Mouse (Mus musculus): ENCODE results near the gene Igsf9. TPM values are rescaled to one million over a fixed set of nuclear protein-coding genes. Genes with fewer than 3 reads are reported as not detected.

Gene Igsf9
- polyA plus RNA-seq, 1 experiment: 4.1 TPM

DNA sequence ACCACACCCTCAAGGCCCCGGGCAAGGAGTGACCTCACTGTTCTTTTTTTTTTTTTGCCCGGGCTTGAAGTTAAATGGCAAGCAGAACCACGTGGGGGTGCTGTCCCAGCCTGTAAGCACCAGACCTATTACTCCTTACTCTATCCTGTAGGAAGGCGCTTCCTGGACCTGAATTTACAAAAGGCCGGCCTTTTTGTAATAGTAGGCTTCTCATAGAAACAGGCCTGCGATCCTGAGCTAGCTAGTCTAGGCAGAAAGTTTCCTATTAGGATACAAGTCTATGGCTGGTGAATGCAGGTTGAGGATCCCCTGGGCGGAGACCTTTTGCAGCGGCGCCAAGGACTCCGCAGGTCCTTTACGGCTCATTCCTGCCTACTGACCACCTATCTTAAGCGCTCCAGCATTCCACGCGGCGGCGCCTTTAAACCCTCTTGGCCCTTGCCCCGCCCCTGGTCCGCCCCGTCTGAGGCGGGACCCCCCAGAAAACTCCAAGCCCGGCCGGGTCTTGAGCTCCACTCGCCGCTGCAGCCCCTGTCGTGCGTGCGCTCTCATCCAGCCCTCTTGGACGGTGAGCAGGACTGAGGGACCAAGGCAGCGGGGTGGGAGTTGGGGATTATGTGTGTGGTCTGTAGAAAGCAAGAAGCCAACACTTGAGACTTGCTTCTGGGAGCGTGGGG lies 18.3 kb downstream of the Igsf9 start, which contains the start of gene Tagln2:
Tagln2 (plus strand) TSS at position 283 of the 677 bp plus-strand sequence.
- H3K79me3 ChIP-seq (ENCODE audit: low read depth): peaks cover 42% of the 10 kb centered on the region

DNA sequence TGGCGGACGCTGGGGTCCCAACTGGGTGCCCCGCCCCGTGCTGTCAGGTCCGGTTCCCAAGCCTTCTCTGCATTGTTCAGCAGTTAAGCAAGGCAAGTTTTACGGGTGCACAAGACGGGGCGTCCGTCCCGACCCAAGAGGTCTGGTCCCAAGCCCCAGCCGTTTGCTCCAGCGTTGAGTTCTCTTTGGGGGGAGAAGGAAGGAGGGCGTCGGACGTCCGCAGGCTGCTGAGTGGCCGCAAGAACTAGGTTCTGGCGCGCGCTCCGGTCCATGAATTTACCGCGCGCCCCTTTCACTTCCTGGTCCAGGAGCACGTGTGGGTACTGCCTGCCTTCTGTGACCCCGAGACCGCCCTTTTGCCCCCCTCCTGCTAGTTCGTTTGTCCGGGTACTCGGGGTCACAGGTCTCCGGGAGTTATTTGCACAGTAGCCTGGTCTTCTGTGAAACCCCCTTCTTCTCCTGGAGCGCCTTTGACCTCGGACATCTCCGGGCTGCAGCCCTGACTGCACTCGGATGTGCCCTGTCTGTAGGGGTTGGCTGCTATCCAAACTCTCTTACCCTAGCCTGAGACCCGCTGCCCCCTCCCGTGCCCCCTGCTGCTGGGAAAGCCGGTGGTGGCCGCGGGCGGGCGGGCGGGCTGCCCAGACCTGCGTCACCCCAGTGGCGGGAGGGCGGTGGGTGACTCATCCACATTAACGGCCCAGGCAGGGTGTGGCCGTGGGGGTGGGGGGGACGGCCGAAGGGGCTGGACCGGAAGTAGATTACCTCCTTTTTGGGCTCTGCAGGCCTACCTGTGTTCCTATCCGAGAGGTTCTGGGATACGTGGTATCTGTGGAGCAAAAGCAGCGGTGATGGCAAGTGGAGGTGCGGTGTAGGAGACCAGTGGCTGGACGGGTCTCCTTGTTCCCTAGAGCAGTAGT lies 19.1 kb downstream of the Igsf9 start:
- H3K36me3 ChIP-seq (ENCODE audit: control insufficient read depth, insufficient read depth): peaks cover 17% of the 10 kb centered on the region
- peak overlapping the region; percentile 94 for H3K4me3 ChIP-seq (ENCODE audit: insufficient read depth, poor library complexity, severe bottlenecking)
- no peaks in the 10 kb centered on the region for H3K27me3 ChIP-seq (ENCODE audit: control insufficient read depth, insufficient read depth, insufficient read length)
- peak overlapping the region; percentile 77 for H3ac ChIP-seq (ENCODE audit: control insufficient read depth, insufficient read length, low read depth)
- TF ChIP-seq MYOG (IDR thresholded peaks at IDR 0.05; ENCODE audit: control insufficient read depth, extremely low read depth, insufficient read length) (no peak), MYOD1 (IDR thresholded peaks at IDR 0.05; ENCODE audit: control insufficient read depth, insufficient read length, low read depth) (no peak), MAX (IDR thresholded peaks at IDR 0.05) (no peak), CEBPB (IDR thresholded peaks at IDR 0.05; ENCODE audit: low read depth) (no peak), FOSL1 (IDR thresholded peaks at IDR 0.05; ENCODE audit: insufficient read depth, low read length, poor library complexity, severe bottlenecking) (no peak), CTCF (IDR thresholded peaks at IDR 0.05; ENCODE audit: control insufficient read depth, insufficient read depth, insufficient read length) (no peak), USF1 (IDR thresholded peaks at IDR 0.05; ENCODE audit: low read depth) (no peak)
- peaks cover 58% of the 10 kb centered on the region for H3K79me2 ChIP-seq (ENCODE audit: control insufficient read depth, insufficient read depth)
- peaks cover 48% of the 10 kb centered on the region for H3K79me3 ChIP-seq (ENCODE audit: low read depth)

More for the DNA sequence above, 18.3 kb downstream of the Igsf9 start, which contains the start of gene Tagln2:
- peaks cover 9% of the 10 kb centered on the region for H3K36me3 ChIP-seq (ENCODE audit: control insufficient read depth, insufficient read depth)
- peak within 1 kb of the TSS; percentile 77 for H3ac ChIP-seq (ENCODE audit: control insufficient read depth, insufficient read length, low read depth)
- TF ChIP-seq MAX (IDR thresholded peaks at IDR 0.05): peak; percentile 11
- TF ChIP-seq FOSL1 (IDR thresholded peaks at IDR 0.05; ENCODE audit: insufficient read depth, low read length, poor library complexity, severe bottlenecking): no peak
- peak; percentile 59 for TF ChIP-seq USF1 (IDR thresholded peaks at IDR 0.05; ENCODE audit: low read depth)
- TF ChIP-seq CEBPB (IDR thresholded peaks at IDR 0.05; ENCODE audit: low read depth): no peak
- no peak for TF ChIP-seq MYOG (IDR thresholded peaks at IDR 0.05; ENCODE audit: control insufficient read depth, extremely low read depth, insufficient read length)
- TF ChIP-seq CTCF (IDR thresholded peaks at IDR 0.05; ENCODE audit: control insufficient read depth, insufficient read depth, insufficient read length): no peak
- peak within 1 kb of the TSS; percentile 94 for H3K4me3 ChIP-seq (ENCODE audit: insufficient read depth, poor library complexity, severe bottlenecking)
- peaks cover 50% of the 10 kb centered on the region for H3K79me2 ChIP-seq (ENCODE audit: control insufficient read depth, insufficient read depth)
- H3K27me3 ChIP-seq (ENCODE audit: control insufficient read depth, insufficient read depth, insufficient read length): no peaks in the 10 kb centered on the region

DNA sequence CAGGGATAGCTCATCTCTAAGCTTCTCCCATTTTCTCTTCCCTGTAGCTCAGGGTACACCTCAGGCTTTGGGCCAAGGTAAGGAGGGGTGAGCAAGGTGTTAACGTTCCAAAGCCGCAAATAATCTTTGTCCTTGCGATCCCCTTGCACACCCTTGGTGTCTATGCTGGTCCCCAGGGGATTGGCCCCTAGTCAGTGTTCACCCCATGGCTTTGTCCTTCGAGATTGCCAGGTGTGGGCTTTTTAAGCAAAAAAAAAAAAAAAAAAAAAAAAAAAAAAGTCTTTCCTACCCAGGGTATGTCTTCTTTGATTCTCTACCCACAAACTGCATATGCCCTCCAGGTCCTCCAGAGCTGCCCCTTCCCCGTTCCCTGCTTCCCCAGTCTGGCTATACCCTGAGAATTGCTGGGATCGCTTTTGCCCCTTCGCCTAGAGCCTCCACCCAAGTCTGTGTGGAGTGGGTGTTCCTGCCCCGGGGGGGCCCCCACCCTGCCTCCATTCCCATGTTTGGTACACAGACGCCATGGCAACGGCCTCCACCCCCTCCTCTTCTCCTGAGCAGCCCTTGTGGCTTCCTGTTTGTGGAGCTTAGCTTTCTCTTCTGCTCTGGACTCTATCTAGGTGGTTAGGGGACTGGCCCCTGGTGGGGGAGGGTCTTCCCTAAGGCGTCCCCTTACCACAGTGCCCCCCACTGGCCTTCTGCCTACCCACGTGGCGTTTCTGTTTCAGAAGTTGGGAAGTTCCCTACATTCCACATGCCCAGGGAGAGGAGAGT lies 20.0 kb downstream of the Igsf9 start:
- TF ChIP-seq FOSL1 (IDR thresholded peaks at IDR 0.05; ENCODE audit: insufficient read depth, low read length, poor library complexity, severe bottlenecking) (no peak), MYOG (IDR thresholded peaks at IDR 0.05; ENCODE audit: control insufficient read depth, extremely low read depth, insufficient read length) (no peak), MAX (IDR thresholded peaks at IDR 0.05) (peak; percentile 41), USF1 (IDR thresholded peaks at IDR 0.05; ENCODE audit: low read depth) (peak; percentile 18)
- Histone ChIP-seq H3K36me3 (ENCODE audit: control insufficient read depth, insufficient read depth) (peaks cover 26% of the 10 kb centered on the region), H3K79me3 (ENCODE audit: low read depth) (peaks cover 49% of the 10 kb centered on the region), H3ac (ENCODE audit: control insufficient read depth, insufficient read length, low read depth) (peak overlapping the region; percentile 60), H3K79me2 (ENCODE audit: control insufficient read depth, insufficient read depth) (peaks cover 66% of the 10 kb centered on the region), H3K27me3 (ENCODE audit: control insufficient read depth, insufficient read depth, insufficient read length) (no peaks in the 10 kb centered on the region), H3K4me3 (ENCODE audit: insufficient read depth, poor library complexity, severe bottlenecking) (peak overlapping the region; percentile 94)

DNA sequence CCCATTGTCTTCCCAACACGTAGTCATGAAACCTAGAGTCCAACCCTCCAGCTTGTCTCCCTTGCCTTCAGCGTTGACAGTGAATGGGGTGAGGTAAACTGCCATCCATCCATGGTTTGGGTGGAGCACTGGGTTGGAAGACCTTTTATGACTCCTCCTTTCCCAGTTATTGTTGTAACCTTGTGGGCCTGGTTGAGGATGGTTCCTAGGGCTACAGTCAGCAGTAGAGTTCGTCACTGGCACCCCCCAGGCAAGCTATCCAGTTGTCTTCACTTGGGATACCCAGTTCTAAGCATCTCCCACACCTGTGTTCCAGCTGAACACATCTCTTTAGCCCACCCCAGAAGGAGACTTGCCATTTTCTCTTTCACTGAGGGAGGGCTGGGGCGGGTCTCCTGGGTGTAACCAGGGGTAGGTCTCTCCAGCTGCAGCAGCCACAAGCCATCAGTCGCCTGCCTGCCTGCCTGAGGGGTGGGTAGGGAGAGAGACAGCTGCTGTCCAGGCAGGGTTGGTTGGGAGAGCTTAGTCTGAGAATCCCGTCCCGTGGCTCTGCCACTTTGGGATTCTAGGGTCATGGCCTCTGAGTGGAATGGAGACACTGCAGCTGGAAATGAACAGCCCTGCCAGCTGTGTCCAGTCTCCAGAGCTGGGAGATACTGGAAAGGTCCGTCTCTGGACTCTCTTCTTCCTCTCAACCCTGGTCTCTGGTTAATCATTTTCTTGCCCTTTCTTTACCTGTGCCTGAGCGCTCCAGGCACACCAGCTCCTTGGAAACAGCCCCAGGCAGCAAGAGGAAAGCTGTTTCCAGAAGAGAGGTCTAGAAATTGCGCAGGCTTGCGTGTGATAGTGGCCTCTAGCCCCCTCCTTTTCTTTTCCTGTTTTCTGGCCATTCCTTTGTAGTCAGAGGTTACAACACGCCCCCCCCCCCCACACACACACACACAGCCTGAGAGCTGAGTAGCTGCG lies 20.8 kb downstream of the Igsf9 start:
- TF ChIP-seq MYOD1 (IDR thresholded peaks at IDR 0.05; ENCODE audit: control insufficient read depth, insufficient read length, low read depth): peak; percentile 5
- no peak for TF ChIP-seq FOSL1 (IDR thresholded peaks at IDR 0.05; ENCODE audit: insufficient read depth, low read length, poor library complexity, severe bottlenecking)
- Histone ChIP-seq H3K79me3 (ENCODE audit: low read depth) (peaks cover 49% of the 10 kb centered on the region), H3K36me3 (ENCODE audit: control insufficient read depth, insufficient read depth) (peaks cover 34% of the 10 kb centered on the region), H3K79me2 (ENCODE audit: control insufficient read depth, insufficient read depth) (peaks cover 68% of the 10 kb centered on the region), H3K27me3 (ENCODE audit: control insufficient read depth, insufficient read depth, insufficient read length) (no peaks in the 10 kb centered on the region), H3ac (ENCODE audit: control insufficient read depth, insufficient read length, low read depth) (peak overlapping the region; percentile 60), H3K4me3 (ENCODE audit: insufficient read depth, poor library complexity, severe bottlenecking) (peak overlapping the region; percentile 94)

Measured in C2C12 (cell line).